Mouse (Mus musculus) heart, adult 2 months (tissue): ENCODE results near the gene Mrpl4. TPM values are rescaled to one million over a fixed set of nuclear protein-coding genes. Genes with fewer than 3 reads are reported as not detected.

Source experiments
- DNase-seq, 2 experiments: peaks; one replicate each; pipeline ENCODE4 v3.0.0; 2021
- H3K27ac ChIP-seq: fragments of 200-600 bp; 2 replicates; pipeline ENCODE4 v1.8.1; 2022
- H3K27me3 ChIP-seq: fragments of 200-500 bp; 2 replicates; pipeline ENCODE4 v1.6.1; 2012; ENCODE audit warnings: mild to moderate bottlenecking, low read length, inconsistent platforms, mixed read lengths; ENCODE audit not compliant: control insufficient read depth, insufficient read depth
- H3K36me3 ChIP-seq: fragments of 200-500 bp; 2 replicates; pipeline ENCODE4 v1.6.1; 2012; ENCODE audit warnings: low read length, inconsistent platforms; ENCODE audit not compliant: control insufficient read depth, insufficient read depth
- H3K4me1 ChIP-seq: fragments of 200-500 bp; 2 replicates; pipeline ENCODE4 v1.6.1; 2011; ENCODE audit warnings: low read length; ENCODE audit not compliant: control insufficient read depth, insufficient read depth
- H3K4me3 ChIP-seq: fragments of 200-600 bp; 2 replicates; pipeline ENCODE4 v1.8.1; 2022
- H3K79me2 ChIP-seq: fragments of 200-500 bp; replicated peaks from 2 replicates; pipeline ENCODE4 v1.6.1; 2012; ENCODE audit warnings: mild to moderate bottlenecking, inconsistent platforms, low read length, moderate library complexity, mixed read lengths; ENCODE audit not compliant: control insufficient read depth, insufficient read depth
- H3K9ac ChIP-seq: fragments of 200-500 bp; 2 replicates; pipeline ENCODE4 v1.6.1; 2012; ENCODE audit warnings: low read depth, mild to moderate bottlenecking, control low read depth, inconsistent platforms, low read length, mixed read lengths
- CTCF ChIP-seq: fragments of 200-600 bp; IDR thresholded peaks from 2 replicates; pipeline ENCODE4 v1.8.1; 2022; ENCODE audit warnings: antibody characterized with exemption, mild to moderate bottlenecking, moderate library complexity
- EP300 ChIP-seq: fragments of 200-500 bp; IDR thresholded peaks from 2 replicates; pipeline ENCODE4 v1.6.1; 2011; ENCODE audit warnings: low read depth, low read length, control low read depth; ENCODE audit not compliant: insufficient read depth
- POLR2A ChIP-seq: fragments of 200-500 bp; IDR thresholded peaks from 2 replicates; pipeline ENCODE4 v1.6.1; 2011; ENCODE audit warnings: mild to moderate bottlenecking, low read depth, low read length, control low read depth; ENCODE audit not compliant: insufficient read depth
- WGBS: fragments of 180-500 bp; shearing (Covaris S2); methylation state at CpG from one replicate; pipeline ENCODE4 v1.1.7; 2018; 5-methylcytosine and 5-hydroxymethylcytosine counted together
- intact Hi-C: fragments of 180-260 bp; cut with DNase I; formaldehyde crosslinking; loops from one replicate; pipeline ENCODE4 v1.15.1; 2025
- polyA plus RNA-seq: library from polyadenylated mRNA; depleted of rRNA; stranded (reverse); fragments of >200 nt; gene quantifications from 2 replicates; pipeline ENCODE4 v1.2.3, GENCODE M21; 2012
- total RNA-seq, 2 experiments: library from RNA; stranded (reverse); gene quantifications; 2 replicates each; pipeline ENCODE4 v1.2.3; 2021

Gene Mrpl4
- total and polyA plus RNA-seq, 3 experiments, result 124 to 226 (median 130) TPM

DNA sequence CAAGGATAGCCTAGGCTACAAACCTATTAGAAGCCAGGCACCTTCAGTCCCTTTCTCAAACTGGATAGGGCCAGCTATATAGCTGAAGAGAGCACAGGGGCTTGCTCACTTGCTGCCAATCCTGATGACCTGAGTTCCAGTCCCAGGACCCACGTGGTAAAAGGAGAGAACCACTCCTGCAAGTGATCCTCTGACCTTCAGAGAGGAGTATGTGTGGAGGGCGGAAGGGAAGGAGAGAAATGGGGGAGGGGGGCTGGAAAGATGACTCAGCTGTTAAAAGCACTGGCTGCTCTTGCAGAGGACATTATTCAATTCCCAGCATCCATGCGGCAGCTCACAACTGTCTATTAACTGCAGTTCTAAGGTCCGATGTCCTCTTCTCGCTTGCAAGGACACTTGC, 23.4 kb upstream of the Mrpl4 start:
- DNase-seq, result no peak
- H3K79me2 ChIP-seq, result no peaks in the 10 kb centered on the region
- WGBS, result 59% methylated on average over 5 of the region's 5 CpGs
- peaks cover 5% of the 10 kb centered on the region for H3K4me1 ChIP-seq
- H3K36me3 ChIP-seq, result no peaks in the 10 kb centered on the region
- no peak overlapping the region for H3K4me3 ChIP-seq
- intact Hi-C loops, result no loop called here
- TF ChIP-seq POLR2A (no peak), CTCF (no peak), EP300 (no peak)
- H3K27ac ChIP-seq, result peak overlapping the region; percentile 27
- no peak overlapping the region for H3K9ac ChIP-seq
- H3K27me3 ChIP-seq, result no peaks in the 10 kb centered on the region

DNA sequence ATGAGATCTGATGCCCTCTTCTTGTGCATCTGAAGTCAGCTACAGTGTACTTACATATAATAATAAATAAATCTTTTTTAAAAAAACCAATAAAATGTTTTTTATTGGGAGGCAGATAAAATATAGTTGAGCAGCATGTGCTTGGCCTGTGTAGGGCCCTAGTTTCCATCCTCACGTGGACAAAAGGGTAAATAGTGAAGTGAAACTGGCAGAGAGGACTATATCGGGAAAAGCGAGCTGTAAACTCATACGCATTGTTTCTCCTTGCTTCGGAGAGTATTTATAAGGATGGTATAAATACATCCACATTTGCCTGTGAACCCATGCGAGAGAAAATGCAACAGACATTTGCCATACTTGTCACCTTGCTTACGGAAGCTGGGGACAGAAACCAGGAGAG, 22.8 kb upstream of the Mrpl4 start:
- H3K27ac ChIP-seq, result no peak overlapping the region
- H3K36me3 ChIP-seq, result no peaks in the 10 kb centered on the region
- DNase-seq, result no peak
- TF ChIP-seq CTCF, result no peak
- no peak for TF ChIP-seq POLR2A
- TF ChIP-seq EP300, result no peak
- WGBS, result 88% methylated on average over 7 of the region's 7 CpGs
- H3K4me3 ChIP-seq, result no peak overlapping the region
- H3K4me1 ChIP-seq, result peaks cover 5% of the 10 kb centered on the region
- intact Hi-C loops, result no loop called here
- no peaks in the 10 kb centered on the region for H3K27me3 ChIP-seq
- no peaks in the 10 kb centered on the region for H3K79me2 ChIP-seq
- no peak overlapping the region for H3K9ac ChIP-seq

DNA sequence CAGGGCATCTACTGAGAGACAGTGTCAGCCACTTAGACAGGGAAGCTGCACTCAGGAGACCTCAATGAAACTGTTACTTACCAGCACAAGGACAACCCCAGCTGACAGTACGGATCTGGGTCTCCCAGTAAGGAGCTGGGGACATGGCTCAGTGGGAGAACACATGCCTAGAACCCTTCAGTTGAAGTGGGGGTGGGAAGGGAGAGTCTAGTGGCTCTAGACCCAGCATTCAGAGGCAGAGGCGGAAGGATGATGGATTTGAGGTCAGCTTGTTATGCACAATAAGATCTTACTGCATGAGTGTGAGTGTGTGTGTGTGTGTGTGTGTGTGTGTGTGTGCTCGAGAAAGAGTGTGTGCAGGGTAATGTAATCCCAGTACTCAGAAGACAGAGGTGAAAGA, 20.4 kb upstream of the Mrpl4 start:
- intact Hi-C loops, result no loop called here
- TF ChIP-seq POLR2A, result no peak
- TF ChIP-seq CTCF, result no peak
- TF ChIP-seq EP300, result no peak
- H3K27ac ChIP-seq, result no peak overlapping the region
- WGBS, result 85% methylated on average over 3 of the region's 3 CpGs
- no peak overlapping the region for H3K9ac ChIP-seq
- H3K79me2 ChIP-seq, result no peaks in the 10 kb centered on the region
- no peaks in the 10 kb centered on the region for H3K36me3 ChIP-seq
- no peaks in the 10 kb centered on the region for H3K27me3 ChIP-seq
- peaks cover 2% of the 10 kb centered on the region for H3K4me1 ChIP-seq
- H3K4me3 ChIP-seq, result no peak overlapping the region
- no peak for DNase-seq

DNA sequence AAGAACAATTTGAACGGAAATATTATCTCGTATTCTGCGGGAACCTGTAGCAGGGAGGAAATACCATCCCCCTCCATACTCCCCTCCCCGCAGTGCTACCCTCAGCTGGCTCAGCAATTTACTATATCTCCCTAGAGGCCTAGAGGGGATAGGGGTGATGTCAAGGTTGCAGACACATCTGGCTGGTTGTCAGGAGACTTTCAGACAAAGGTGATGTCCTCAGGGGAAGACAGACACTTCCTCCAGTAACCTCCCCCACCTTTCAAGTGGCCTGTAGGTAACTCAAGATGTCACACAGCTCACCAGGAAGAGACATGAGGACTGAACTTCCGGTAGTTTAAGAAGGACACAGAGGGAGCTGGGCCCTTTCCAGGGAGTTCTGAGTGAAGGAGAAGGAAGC, 19.4 kb upstream of the Mrpl4 start:
- intact Hi-C loops, result no loop called here
- no peaks in the 10 kb centered on the region for H3K79me2 ChIP-seq
- DNase-seq, result no peak
- peaks cover 2% of the 10 kb centered on the region for H3K4me1 ChIP-seq
- H3K27ac ChIP-seq, result no peak overlapping the region
- no peak overlapping the region for H3K9ac ChIP-seq
- H3K36me3 ChIP-seq, result no peaks in the 10 kb centered on the region
- no peaks in the 10 kb centered on the region for H3K27me3 ChIP-seq
- TF ChIP-seq POLR2A (no peak), EP300 (no peak), CTCF (no peak)
- WGBS, result 28% methylated on average over 5 of the region's 5 CpGs
- no peak overlapping the region for H3K4me3 ChIP-seq

DNA sequence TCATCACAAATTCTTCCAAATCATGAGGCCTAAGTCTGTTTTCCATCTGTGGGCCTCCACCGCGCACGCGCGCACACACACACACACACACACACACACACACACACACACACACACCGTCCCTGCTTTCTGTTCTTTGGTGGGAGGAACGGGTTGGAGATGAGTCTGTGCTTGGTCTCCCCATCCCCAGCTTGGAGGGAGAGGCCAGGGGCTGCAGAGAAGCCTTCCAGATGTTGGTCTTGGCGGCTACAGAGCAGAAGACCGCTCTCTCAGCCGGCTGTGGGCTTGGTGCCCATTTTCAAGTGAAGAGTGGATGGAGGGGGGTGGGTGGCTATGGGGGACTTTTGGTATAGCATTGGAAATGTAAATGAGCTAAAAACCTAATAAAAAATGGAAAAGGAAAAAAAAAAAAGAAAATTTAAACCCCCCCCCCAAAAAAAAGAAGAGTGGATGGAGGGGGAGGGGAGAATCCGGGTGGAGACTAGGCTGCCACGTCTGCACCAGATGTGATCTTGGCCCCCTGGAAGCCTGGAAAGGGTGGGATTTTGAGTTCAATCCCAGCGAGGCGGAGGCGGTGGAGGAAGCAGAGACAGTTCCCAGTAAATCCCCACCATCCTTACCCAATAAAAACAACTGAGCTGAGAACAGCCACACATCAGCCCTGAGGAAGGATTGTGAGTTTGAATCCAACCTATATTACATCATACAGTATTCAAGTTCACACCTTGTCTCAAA, 15.4 kb upstream of the Mrpl4 start:
- H3K9ac ChIP-seq, result no peak overlapping the region
- no peaks in the 10 kb centered on the region for H3K79me2 ChIP-seq
- H3K4me1 ChIP-seq, result no peaks in the 10 kb centered on the region; the same call in 1 of the 2 replicates
- H3K27ac ChIP-seq, result no peak overlapping the region
- no peaks in the 10 kb centered on the region for H3K27me3 ChIP-seq
- 50% methylated on average over 15 of the region's 15 CpGs for WGBS
- intact Hi-C loops, result no loop called here
- no peak overlapping the region for H3K4me3 ChIP-seq
- H3K36me3 ChIP-seq, result no peaks in the 10 kb centered on the region
- peak; percentile 54 to 62 for DNase-seq
- no peak for TF ChIP-seq EP300

DNA sequence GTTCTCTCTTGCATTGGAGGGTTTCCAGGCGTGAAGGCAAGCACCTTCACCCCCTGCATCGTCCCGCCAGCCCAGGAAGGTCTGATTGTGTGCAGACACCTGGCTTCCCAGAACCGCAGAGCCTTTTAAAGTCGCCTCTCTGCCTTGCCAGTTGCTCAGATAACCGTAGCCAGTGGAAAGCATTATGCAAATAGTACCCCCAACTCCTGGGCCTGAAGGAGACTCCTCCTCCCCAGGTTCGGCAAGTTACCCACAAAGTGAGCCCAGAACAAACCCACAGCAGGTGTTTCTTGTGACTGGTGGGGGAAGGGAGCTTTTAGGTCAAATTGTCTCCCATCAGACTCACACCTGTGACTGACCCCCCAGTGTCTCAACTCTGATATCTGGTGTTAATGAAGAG, 14.6 kb upstream of the Mrpl4 start:
- Histone ChIP-seq H3K9ac (no peak overlapping the region), H3K4me1 (no peaks in the 10 kb centered on the region; the same call in 1 of the 2 replicates), H3K27me3 (no peaks in the 10 kb centered on the region), H3K27ac (no peak overlapping the region), H3K79me2 (no peaks in the 10 kb centered on the region), H3K4me3 (no peak overlapping the region), H3K36me3 (no peaks in the 10 kb centered on the region)
- no peak for TF ChIP-seq CTCF
- no peak for TF ChIP-seq POLR2A
- no peak for TF ChIP-seq EP300
- WGBS, result 47% methylated on average over 7 of the region's 7 CpGs
- intact Hi-C loops, result no loop called here
- DNase-seq, result no peak
